Mouse (Mus musculus): ENCODE measurements at regions not wholly inside any gene's neighbourhood (a gene's known extent, or its start where the extent isn't known, plus 50 kb on each side); places are given as distances from the start of the nearest gene placed in this dataset.

DNA sequence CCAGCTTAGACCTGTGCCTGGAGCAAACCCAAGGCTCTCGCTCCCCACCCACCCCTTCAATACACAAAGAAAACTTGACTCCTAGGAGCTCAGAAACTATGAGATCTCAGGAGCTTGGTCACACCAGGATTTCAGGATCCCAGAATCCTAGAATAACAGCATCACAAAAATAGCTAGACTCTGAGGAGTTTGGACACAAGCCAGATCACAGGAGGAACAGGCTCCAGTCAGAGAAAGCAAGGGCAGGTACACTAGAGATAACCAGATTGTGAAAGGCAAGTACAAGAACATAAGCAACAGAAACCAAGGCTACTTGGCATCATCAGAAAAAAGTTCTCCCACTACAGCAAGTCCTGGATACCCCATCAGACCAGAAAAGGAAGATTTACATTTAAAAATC, 221.5 kb downstream of the Epha7 start:
- DNase-seq = no peak

DNA sequence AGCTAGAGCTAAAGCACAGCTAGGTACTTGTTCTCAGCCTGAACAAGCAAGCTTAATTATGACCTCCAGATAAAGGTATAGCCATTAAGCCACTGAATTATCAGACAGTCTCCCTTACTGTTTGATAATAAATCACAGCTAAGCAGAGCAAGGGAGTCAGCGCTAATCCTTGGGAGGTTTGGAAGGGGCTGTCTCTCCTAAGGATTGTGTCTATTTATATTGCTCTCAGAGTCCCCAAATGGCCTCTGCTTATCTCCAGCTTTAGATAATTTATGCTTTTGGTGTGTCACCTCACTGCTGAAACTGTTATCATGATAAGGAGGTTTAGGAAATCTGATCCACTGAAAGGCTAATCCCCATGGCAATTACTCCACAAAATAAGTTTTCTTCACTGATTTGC, 227.1 kb downstream of the Epha7 start:
- DNase-seq = no peak

DNA sequence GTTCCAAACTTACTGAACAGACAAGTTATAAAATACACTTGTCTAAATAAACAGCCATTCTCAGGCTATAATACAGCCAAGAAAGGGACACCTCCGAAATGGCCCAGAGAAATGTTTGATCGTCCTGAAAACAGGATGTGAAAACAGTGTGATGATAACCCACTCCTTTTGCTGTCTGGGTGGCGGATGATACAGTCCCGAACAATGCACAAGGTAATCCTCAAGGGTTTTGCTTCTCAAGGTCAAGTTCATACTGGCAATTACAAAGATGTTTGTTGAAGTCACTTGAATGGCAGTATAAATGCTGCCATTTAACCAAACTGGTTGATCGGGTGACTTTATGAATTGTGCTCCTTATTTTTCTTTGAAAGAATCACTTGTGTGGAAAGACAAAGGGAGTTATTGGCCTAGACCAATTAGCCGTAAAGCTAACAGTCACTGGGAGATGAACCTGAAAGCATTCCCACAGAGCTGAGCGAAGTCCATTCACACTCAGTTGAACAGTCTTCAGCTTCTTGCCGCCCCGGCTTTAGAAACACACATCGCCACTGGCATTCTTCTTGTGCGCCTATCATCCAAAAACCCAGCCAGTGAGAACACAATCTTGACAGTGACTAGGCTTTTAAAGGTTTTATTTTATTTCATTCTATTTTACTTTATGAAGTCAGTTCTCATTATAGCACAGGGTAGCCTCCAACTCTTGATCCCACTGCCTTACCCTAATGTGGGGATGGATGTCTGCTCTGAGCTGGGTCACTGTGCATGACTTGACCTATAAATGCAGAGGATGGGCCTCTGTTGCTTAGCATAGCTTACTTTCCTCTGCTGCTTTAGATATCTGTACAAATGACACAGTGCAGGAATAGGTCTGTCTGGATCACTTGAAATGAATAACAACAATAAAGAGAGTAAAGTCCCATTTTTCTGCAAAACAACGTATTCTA, 256.0 kb downstream of the Epha7 start:
- peak in 1 of 2 experiments; percentile 2 for DNase-seq

DNA sequence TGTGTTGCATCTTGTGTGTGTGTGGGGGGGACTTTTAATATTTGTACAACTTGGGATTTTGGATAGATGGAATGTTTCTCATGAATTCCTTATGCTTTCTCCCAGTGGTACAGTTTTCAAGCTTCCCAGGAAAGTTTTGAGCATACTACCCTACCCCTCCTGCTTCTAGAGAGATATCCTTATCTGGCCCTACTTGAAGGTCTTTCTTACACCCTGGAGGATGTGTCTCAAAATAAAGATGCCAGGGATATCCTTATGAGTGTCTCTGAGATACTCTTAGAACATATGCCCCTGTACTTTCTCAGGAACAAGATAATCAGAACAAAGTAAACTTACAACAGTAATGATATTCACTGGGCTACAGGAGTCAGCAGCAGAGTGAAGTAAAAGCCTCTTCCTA, 261.3 kb downstream of the Epha7 start:
- no peak for DNase-seq

DNA sequence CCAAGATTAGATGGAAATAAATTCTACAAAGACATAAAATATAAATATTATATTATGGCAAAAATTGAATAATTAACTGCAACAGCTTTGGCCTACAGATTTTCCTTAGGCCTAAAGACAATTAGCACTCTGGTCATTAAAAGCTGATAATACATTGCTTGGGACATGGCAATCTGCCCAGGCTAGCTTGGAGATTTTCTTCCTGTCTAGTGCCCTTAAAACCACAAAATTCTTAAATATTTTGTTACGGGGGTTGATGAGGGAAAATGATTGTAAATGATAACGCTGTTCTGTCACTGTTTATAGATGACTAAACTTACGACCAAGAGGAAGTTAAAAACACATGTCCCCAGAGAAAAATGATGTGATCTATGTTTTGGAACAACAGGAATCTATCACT, 261.9 kb downstream of the Epha7 start:
- DNase-seq = no peak

DNA sequence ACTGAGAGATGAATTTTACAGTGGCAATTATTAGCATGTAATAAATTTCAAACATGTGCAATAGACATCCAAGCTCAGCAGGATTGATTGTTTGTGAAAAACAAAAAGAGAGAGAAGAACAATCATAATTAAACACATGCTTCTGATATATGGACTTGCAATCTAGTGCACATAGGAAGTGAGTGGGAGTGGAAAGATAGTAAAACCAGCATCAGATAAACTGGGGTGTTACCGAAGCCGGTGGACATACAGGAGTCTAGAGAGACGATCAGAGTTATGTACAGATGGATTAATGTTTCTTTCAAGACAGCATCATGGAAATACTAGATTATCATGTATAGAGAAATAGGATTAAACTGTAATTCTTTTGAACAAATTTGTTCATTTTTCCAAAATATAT, 263.8 kb downstream of the Epha7 start:
- no peak for DNase-seq

DNA sequence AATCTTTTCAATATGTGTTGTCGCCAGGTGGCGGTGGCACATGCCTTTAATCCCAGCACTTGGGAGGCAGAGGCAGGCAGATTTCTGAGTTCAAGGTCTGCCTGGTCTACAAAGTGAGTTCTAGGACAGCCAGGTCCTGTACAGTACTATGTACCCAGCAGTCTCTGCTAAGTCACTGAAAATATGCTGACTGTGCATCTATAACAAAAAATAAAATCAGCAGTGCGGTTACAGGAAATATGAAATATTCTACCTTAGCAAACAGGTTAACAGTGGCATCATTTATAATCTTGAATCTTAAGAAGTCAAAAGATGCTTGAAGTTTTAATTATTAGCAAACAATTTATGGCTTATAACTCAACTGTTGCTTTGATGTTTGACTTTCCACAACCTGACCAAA, 265.5 kb downstream of the Epha7 start:
- no peak for DNase-seq

DNA sequence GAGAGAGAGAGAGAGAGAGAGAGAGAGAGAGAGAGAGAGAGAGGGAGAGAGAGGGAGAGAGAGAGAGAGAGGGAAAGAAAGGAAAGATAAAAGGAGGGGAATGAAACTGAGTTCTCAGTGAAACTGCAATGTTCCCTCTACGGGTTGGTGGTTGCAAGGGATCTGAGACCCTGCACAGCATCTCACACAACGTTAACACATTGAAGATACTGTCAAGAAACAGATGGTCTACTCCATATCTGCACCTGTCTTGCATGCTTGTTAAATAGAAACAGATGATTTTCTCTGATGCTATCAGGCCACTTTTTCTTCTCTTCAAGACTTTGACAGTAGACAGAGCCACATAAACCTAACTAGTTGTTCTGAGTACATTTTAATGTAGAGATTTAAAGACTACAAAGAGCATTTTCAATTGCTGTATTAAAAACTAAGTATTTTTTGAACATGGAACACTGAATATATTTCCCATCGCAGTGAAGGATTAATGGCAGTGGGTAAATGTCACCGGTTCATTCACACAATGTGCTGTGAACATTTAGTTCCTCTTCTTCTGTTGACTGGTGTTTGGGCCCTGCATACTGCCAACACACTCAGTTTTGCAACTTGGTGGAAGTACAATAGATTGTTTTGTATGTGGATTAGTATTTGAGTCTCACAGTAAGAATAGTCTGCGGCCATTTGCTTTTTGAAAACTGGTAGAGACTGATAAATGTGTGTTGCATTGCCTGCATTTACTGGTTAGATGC, 270.8 kb downstream of the Epha7 start:
- no peak for DNase-seq

DNA sequence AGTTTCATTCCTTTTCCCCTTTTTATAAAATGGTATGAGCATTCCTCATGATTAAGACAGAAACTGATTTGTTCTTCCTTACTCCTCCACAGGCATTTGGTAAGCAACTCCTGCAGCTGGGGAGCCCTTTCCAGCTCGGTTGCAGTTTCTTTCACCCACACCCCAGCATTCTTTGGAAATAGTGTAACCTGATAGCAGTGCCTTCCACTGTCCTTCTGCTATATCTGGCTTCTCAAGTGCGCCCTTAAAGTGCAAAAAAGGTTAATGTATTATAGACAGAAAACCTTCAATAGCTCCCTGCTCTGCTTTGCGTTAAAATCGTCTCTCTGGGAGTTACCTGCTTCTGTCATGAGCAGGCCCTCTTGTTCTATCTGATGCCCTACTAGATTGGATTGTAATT, 278.0 kb downstream of the Epha7 start:
- no peak for DNase-seq

DNA sequence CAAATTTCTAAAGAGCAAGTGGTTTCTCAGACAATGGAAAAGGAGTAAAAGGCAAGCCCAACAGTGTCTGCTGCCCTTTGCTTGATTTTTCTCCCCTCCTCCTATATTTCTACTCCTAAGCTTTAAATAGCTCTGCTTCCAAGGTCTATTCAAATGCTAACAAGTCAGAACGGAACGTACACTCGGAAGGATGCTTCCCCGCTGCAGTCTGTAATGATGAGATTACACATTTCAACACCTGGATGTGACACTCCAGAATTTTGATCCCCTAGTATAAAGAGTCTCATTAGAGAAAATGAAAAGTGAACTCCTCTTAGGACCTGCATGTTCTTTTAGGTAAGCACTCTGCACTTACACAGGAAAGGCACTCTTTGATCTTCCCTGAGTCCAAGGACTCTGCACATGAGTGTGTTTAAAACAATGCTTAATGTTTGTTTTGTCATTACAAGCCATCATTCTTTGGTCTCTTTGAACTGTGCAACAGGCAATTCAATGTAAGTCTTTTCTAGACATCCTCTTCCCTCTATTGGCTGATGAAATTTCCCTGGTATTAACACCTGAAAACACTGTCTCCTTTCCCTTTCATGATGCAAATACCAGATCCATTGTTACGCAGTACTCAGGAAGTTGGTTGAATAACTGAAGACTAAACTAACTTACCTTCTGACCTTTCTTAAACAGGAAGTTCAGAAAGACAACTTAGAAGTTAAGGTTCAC, 278.7 kb downstream of the Epha7 start:
- no peak for DNase-seq

DNA sequence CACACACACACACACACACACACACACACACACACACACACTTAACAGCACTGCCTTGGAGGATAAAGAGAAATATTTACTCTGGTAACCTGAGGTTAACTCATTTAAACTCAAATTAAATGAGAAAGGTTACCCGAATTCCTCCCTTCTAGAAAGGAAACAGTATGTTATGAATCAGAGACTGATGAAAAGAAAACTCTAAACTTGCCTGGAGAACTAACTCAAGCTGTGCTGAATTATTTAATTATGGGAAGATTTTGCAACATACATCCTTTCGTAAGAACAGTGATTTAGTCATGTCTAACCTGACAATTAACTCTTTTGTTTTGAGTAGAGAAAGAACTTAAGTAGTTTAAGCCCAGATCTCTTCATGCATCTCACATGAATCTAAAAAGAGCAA, 289.4 kb downstream of the Epha7 start:
- DNase-seq = no peak

DNA sequence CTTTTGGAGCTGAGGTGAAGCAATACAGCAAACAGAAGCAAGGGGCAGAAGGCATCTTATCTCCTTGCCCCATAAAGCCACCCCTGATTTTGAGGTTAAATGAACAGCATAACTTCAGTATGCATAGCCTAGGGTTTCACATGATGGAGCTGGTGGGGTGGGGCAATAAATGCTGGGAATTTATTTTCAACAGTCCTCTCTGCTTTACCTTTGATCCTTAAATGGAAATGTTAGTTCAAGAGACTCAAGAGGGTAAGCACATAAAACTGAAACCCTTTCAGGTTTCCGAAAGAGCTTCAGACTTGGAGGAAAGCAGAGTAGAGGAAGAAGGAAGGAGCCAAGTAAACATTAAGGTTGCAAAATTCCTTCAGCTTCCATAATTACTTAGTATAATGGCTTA, 290.5 kb downstream of the Epha7 start:
- no peak for DNase-seq

DNA sequence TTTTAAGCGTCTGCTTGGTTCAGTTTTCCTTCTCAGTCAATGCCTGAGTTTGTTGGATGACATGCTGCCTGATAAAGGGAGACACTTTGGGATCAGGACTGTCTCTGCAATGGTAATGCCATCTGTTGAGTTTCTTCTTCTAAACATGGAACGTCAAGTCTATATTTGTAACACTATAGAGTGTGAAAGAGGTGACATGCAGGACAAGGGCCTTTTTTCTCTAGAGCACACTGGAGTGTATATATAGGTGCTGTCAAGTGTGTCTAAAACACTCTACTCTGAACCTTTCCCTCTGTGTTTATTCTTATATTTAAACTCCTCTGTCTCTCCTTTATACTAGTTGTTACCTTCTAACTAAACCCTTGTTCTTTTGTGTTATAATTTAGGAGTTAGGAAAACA, 299.6 kb downstream of the Epha7 start:
- no peak for DNase-seq

DNA sequence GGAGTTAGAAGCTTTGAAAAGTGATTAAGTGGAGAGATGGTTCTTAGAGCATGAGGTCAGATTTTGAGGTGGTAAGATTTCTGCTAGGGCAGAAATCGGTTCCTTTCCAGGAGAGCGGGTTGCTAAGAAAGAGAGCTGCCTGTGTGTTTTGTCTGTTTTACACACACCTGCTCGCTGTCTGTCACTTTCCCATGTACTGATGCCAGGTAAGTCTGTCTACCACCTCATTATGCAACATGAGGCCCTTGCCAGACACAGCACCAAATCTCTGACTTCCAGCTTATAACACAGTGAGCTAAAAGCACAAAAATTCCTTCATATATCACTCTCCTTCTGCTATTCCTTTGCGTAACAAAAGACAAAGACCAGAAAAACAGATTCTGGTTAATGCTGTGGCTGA, 304.1 kb downstream of the Epha7 start:
- no peak for DNase-seq

DNA sequence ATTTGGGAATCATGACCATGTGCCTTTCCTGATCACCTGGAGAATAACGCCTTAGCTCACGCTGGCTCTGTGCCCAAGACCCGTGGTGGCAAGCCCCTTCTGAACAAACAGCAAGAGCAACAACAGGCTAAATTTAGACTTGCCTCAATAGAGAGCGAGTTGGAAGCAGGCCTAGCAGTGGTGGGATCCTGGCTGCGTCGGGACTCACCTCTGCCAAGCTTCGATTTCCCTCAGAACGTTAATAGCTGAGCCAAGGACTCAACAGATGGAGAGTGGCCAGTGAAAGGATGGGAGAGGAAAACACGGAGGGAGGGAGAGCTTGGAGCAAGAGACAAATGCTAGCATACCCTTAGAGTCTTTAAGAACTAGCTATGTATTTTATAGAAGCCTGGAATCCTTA, 305.0 kb downstream of the Epha7 start:
- no peak for DNase-seq

DNA sequence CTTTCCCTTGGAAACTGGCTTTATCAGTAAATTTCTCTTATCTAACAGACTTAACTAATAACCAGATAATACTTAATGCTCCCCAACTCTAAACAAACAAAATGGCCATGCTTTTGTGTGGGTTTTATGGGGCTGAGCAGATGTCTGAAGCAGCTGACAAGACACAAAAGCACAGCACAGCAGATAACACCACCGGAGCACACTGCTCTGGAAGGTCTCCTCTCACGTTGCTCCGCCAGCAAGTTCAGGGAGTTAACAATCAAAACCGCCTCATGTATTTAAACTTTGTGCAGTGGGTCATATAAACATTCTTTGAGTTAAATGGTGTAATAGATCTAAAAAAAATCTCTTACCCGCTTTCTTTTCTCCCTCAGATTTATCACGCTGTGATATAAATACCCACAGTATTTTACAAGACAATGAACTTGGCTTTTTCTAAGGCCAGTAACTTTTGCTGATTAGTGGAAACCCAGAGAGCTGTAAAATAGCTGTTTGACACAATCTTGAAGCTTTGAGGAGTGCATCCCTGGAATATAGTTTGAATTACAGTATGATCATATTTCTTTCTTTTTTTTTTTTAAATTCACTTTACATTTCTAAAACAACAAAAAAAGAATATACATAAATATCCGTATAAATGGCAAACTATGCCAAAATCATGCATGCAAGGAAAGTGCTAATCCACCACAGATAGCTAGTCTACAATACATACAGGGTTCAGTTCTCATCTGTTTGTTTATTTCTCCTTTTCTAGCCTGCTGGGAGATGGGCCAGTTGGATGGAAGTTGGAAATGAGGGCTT, 305.9 kb downstream of the Epha7 start:
- no peak for DNase-seq

DNA sequence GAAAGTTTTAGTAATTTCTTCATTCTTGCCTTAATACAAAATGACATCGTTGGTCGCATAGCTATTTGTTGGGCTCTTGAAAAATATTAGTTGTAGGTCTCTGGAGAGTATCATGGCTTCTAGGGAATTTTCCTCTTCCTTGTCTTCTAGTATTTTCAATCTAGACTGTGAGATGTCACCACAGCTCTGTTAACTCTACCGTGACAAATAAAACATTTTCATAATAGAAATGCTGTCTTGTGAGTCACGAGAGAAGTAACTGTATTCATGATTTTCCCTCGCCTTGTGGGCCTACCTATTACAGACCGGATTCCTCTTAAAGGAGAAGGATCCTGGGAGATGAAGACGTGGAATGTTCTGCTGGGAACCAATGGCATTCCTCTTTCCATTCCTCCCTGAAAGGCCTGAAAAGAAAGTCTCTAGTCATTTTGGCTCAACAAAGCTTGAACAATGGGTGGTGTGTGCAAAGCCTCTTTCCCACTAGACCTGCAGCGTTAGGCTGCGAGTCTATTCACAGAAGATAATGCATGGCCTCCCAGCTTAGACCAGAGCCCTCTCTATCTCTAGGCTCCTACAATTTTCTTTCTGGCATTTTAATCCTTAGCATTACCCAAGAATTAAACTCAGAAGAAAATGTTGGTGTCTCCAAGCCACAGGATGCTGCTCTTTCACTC, 306.7 kb downstream of the Epha7 start:
- no peak for DNase-seq

DNA sequence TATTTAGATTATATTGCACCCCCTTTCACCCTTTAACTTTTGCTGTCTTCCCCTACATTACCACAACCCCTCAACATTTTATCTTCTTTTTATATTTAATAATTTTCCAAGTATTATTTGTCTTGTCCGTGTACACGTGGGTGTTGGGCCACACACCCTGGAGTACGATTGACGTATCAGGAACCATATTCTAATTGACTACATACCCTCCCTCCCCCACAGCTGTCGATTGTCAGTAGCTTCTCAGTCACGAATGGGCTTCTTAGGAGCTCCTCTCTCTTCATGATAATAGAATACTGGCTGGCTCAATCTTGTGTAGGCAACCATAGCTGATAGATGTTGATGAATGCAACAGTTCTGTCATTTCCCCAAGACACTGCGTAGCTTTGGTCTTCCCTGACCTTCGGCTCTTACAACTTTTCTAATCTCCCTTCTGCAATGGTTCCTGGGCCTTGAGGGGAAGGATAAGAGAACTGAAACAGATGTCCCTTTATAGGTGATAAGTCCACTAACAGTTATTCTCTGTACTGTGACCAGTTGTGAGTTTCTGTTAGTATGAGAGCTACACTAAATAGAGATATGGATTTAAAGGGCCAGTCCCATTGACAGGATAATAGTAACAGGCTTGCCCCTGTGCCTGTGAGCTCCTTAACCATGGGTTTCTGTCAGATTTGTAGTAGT, 310.9 kb downstream of the Epha7 start:
- no peak for DNase-seq

DNA sequence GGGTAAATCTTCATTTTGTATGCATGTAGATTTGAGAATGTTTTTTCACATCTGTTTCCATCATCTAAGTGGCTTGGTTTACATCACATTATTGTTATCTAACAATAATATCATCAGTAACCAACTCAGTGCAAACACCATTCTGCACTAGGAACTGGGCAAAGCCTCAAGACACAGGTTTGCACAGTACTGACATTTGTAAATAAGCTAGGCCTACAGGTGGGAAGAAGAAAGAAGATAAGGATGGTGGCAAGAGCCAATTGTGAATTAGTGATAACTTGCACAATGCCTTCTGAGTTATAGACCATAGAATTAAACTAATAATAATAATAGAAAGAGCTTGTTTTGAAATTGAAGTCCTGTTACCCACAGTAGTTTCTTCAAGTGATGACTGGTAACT, 317.6 kb downstream of the Epha7 start:
- no peak for DNase-seq

DNA sequence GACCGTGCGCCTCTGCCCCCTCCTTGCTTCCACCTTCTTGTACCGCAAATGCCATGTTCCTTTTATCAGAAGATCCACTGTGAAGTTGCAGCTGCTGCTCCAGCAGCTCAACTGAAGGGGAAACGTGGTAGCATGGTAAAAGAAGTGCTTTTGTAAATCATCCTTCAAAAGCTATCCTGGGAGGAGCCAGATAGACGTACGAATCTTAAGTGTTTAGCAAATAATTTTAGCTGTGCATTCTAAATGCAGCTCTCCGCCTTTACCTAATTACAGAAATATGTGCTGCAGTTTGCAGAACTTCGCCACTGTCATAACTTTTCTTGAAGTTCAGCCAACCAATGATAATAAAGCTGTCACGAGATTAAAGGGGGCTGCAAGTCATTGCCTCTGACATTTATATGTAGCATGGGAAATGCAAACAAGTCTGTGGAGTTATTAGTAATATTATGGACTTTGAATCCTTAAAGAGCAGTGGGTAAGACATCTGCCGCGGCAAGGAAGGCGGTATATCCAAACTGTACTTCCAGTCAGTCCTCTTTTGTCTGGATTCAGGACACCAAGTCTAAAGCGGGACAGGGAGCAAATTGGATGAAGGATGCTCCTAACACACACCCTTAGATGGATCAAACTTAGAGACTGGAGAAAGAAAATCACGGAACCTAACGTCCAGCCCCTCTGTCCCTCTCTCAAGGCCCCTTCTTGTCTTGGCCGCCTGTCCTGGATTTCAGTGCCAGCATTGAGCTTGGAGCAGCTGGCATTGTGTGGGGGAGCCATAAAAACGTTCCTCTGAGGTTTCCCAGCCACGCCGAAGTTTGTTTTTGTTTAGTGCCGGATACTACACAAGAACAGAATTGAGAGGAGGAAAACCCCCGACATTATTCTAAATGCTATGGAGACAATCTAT, 320.7 kb downstream of the Epha7 start:
- DNase-seq = no peak
